Mouse (Mus musculus) layer of hippocampus, adult 9-10 months (tissue): Measurements from ENCODE around the gene Enah.

ENCODE experiments used
- DNase-seq: peaks from one replicate; pipeline ENCODE4 v3.0.0; 2022; ENCODE audit warnings: low spot score

The Enah gene

GRCm38 (mm10) chr1:181958392-181958791 lies 61.4 kb downstream of the Enah start:
- DNase-seq = no peak

GRCm38 (mm10) chr1:181957736-181958135 lies 62.1 kb downstream of the Enah start:
- DNase-seq = no peak

- no peak for DNase-seq
Measured at GRCm38 (mm10) chr1:181953547-181953946, 66.2 kb downstream of the Enah start.

GRCm38 (mm10) chr1:181951266-181951665 lies 68.5 kb downstream of the Enah start:
- no peak for DNase-seq

GRCm38 (mm10) chr1:181950721-181951120 lies 69.1 kb downstream of the Enah start:
- DNase-seq = no peak

- no peak for DNase-seq
Measured at GRCm38 (mm10) chr1:181948191-181948590, 71.6 kb downstream of the Enah start.

- no peak for DNase-seq
Measured at GRCm38 (mm10) chr1:181937064-181937463, 82.7 kb downstream of the Enah start.

- DNase-seq = no peak
Measured at GRCm38 (mm10) chr1:181928388-181928787, 91.4 kb downstream of the Enah start.

GRCm38 (mm10) chr1:181923384-181923783 lies 96.4 kb downstream of the Enah start:
- peak; percentile 3 for DNase-seq

GRCm38 (mm10) chr1:181921580-181922494 lies 98.0 kb downstream of the Enah start:
- no peak for DNase-seq

GRCm38 (mm10) chr1:181911841-181912240 lies 107.9 kb downstream of the Enah start:
- no peak for DNase-seq

- DNase-seq = no peak
Measured at GRCm38 (mm10) chr1:181901706-181902373, 118.0 kb downstream of the Enah start.

GRCm38 (mm10) chr1:181900846-181901245 lies 118.9 kb downstream of the Enah start:
- no peak for DNase-seq

- no peak for DNase-seq
Measured at GRCm38 (mm10) chr1:181898961-181899360, 120.8 kb downstream of the Enah start.

- DNase-seq = no peak
Measured at GRCm38 (mm10) chr1:181896991-181897390, 122.8 kb downstream of the Enah start.

GRCm38 (mm10) chr1:181893721-181894120 lies 126.1 kb downstream of the Enah start:
- DNase-seq = peak; percentile 22

- no peak for DNase-seq
Measured at GRCm38 (mm10) chr1:181889670-181890069, 130.1 kb downstream of the Enah start.

- peak; percentile 82 for DNase-seq
Measured at GRCm38 (mm10) chr1:181888801-181889200, 131.0 kb downstream of the Enah start.

- DNase-seq = peak; percentile 15
Measured at GRCm38 (mm10) chr1:181881532-181881931, 138.3 kb downstream of the Enah start.

- DNase-seq = no peak
Measured at GRCm38 (mm10) chr1:181880752-181881325, 139.0 kb downstream of the Enah start.

- DNase-seq = no peak
Measured at GRCm38 (mm10) chr1:181878436-181878835, 141.4 kb downstream of the Enah start.

GRCm38 (mm10) chr1:181877088-181877487 lies 142.7 kb downstream of the Enah start:
- no peak for DNase-seq

GRCm38 (mm10) chr1:181876656-181877055 lies 143.1 kb downstream of the Enah start:
- no peak for DNase-seq
